Mouse (Mus musculus) megakaryocyte-erythroid progenitor cell, adult 5 weeks (primary cell): ENCODE measurements around the gene Ttbk1. TPM values are rescaled to one million over a fixed set of nuclear protein-coding genes. Genes with fewer than 3 reads are reported as not detected.

Experiments used
- polyA plus RNA-seq: library from polyadenylated mRNA; stranded (reverse); fragments of >175 nt; gene quantifications from 2 replicates; pipeline ENCODE4 v1.2.3, GENCODE M21; 2012

Ttbk1 gene
- 0.12 and 0.29 TPM in 2 replicates for polyA plus RNA-seq

GRCm38 (mm10) chr17:46487431-46487830, at the start of gene Ttbk1:
Ttbk1 (minus strand) TSS chr17:46487675.

DNA sequence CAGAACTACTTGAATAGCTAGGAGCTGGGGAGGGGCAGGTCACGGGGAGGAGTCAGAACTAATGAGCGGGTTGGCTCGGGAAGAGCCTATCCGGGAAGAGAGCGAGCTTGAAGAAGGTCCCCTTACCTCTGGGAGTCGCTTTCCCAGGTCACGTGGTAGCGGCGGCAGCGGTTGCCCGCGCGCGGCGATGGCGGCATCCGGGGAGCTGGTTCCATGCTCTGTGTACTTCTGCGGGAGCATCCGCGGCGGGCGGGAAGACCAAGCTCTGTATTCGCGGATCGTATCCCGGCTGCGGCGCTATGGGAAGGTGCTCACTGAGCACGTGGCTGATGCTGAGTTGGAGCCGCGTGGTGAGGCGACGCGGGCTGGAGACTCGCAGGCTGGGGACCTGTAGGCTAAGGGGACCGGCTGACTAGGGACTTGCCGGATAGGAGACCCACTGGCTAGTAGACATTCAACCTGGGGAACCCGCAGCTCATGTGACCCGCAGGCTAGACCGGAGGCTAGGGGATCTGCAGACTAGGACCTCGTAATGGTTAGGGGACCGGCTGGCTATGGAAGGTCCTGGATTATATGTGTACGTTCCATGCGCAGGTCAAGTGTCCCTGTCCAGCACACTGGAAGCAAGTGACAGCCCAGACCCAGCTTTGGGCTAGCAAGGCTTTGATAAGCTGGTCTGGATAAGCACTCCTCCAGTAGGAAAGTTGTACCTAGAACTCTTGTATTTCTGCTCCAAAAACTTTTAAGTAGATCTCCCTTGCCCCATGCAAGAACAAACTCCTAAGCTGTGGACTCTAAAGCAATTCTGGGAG, 9.4 kb upstream of the Ttbk1 start, which contains the start of gene Dnph1:
Dnph1 (plus strand) TSS at position 89 of the 812 bp plus-strand sequence.

GRCm38 (mm10) chr17:46438298-46438873, 49.1 kb downstream of the Ttbk1 start, which contains the start of gene Slc22a7:
Slc22a7 (minus strand) TSS chr17:46438457.

DNA sequence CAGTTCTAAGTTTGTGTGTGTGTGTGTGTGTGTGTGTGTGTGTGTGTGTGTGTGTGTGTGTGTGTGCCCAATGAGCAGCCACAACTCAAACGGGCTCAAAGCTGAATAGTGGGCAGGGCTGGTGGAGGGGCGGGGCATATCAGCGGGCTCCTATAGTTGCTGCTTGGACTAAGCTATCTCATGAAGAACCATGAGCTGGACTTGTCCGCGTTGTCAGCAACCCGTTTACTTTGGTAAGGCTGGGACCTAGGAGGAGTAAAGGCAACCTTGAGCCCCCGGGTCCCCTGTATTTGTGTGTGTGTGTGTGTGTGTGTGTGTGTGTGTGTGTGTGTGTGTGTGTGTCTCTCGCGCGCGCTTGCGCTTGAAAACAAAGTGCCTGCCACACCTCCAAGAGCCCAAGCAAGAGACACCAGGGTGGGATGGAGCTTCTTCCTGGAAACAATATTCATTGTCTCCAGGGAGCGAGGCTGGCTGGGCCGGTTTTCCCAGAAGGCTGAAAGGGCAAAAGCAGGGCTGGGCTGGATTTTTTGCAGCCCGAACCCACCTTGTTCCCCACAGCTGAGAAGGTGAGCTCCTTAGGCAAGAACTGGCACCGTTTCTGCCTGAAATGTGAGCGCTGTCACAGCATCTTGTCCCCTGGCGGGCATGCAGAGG, 58.6 kb downstream of the Ttbk1 start, which contains the start of gene Crip3:
Crip3 (plus strand) TSS at position 166 of the 654 bp plus-strand sequence.

Other genes starting within 250 kb of the Ttbk1 start
- 21.2 and 31.5 TPM in 2 replicates for gene Polr1c, start 239.6 kb downstream of the Ttbk1 start, polyA plus RNA-seq
- 168 and 176 TPM in 2 replicates for gene Yipf3, start 239.6 kb downstream of the Ttbk1 start, polyA plus RNA-seq
- 2.4 and 4.3 TPM in 2 replicates for gene Lrrc73, start 234.1 kb downstream of the Ttbk1 start, polyA plus RNA-seq
- 80.2 and 88.3 TPM in 2 replicates for gene Tjap1, start 204.6 kb downstream of the Ttbk1 start, polyA plus RNA-seq
- 0.73 and 0.76 TPM in 2 replicates for gene Dlk2, start 190.3 kb downstream of the Ttbk1 start, polyA plus RNA-seq
- gene Abcc10, start 159.3 kb downstream of the Ttbk1 start, polyA plus RNA-seq: 6.9 and 8.7 TPM in 2 replicates
- gene Zfp318, start 103.9 kb downstream of the Ttbk1 start, polyA plus RNA-seq: 1.9 and 4.1 TPM in 2 replicates
- not detected in 2 replicates for gene Crip3, start 58.7 kb downstream of the Ttbk1 start, polyA plus RNA-seq
- gene Slc22a7, start 49.2 kb downstream of the Ttbk1 start, polyA plus RNA-seq: not detected in 2 replicates
- 30.7 and 40.0 TPM in 2 replicates for gene Dnph1, start 9.0 kb upstream of the Ttbk1 start, polyA plus RNA-seq
- 23.6 and 36.5 TPM in 2 replicates for gene Cul9, start 58.7 kb upstream of the Ttbk1 start, polyA plus RNA-seq
- gene Srf, start 68.5 kb upstream of the Ttbk1 start, polyA plus RNA-seq: 174 and 199 TPM in 2 replicates
- gene Ptk7, start 141.8 kb upstream of the Ttbk1 start, polyA plus RNA-seq: 4.9 and 8.5 TPM in 2 replicates
- gene Klc4, start 158.3 kb upstream of the Ttbk1 start, polyA plus RNA-seq: 23.7 and 24.4 TPM in 2 replicates
- gene Mrpl2, start 158.6 kb upstream of the Ttbk1 start, polyA plus RNA-seq: 618 and 740 TPM in 2 replicates
- 44.9 and 63.5 TPM in 2 replicates for gene Cul7, start 162.7 kb upstream of the Ttbk1 start, polyA plus RNA-seq
- gene Rrp36, start 186.7 kb upstream of the Ttbk1 start, polyA plus RNA-seq: 34.7 and 49.3 TPM in 2 replicates
- 117 and 127 TPM in 2 replicates for gene Mea1, start 191.1 kb upstream of the Ttbk1 start, polyA plus RNA-seq
- gene Klhdc3, start 193.2 kb upstream of the Ttbk1 start, polyA plus RNA-seq: 207 and 208 TPM in 2 replicates
- 75.2 and 77.5 TPM in 2 replicates for gene Ppp2r5d, start 217.4 kb upstream of the Ttbk1 start, polyA plus RNA-seq
- gene Pex6, start 223.8 kb upstream of the Ttbk1 start, polyA plus RNA-seq: 60.6 and 61.7 TPM in 2 replicates
- 0.31 and 0.82 TPM in 2 replicates for gene Gnmt, start 241.5 kb upstream of the Ttbk1 start, polyA plus RNA-seq